Mouse (Mus musculus) forebrain, embryonic 13.5 days (tissue): ENCODE results near the gene Ice2. TPM values are rescaled to one million over a fixed set of nuclear protein-coding genes. Genes with fewer than 3 reads are reported as not detected.

ENCODE experiments used
- ATAC-seq: fragments of 200-750 bp; cut with Nextera tagmentation; 2 replicates; pipeline ENCODE4 v1.8.0; 2017
- H3K27ac ChIP-seq: fragments of 300-500 bp; sonication (generic); 2 replicates; pipeline ENCODE4 v1.5.1; 2015; ENCODE audit warnings: inconsistent platforms, mild to moderate bottlenecking, moderate library complexity
- H3K27me3 ChIP-seq: fragments of 300-500 bp; sonication (generic); 2 replicates; pipeline ENCODE4 v1.6.1; 2015; ENCODE audit warnings: mild to moderate bottlenecking, inconsistent platforms
- H3K36me3 ChIP-seq: fragments of 300-500 bp; sonication (generic); 2 replicates; pipeline ENCODE4 v1.6.1; 2015; ENCODE audit warnings: mild to moderate bottlenecking, inconsistent platforms; ENCODE audit not compliant: poor library complexity, severe bottlenecking
- H3K4me1 ChIP-seq: fragments of 300-500 bp; sonication (generic); 2 replicates; pipeline ENCODE4 v1.6.1; 2015; ENCODE audit warnings: inconsistent platforms
- H3K4me2 ChIP-seq: fragments of 300-500 bp; sonication (generic); 2 replicates; pipeline ENCODE4 v1.6.1; 2015; ENCODE audit warnings: inconsistent platforms, mild to moderate bottlenecking, moderate library complexity
- H3K4me3 ChIP-seq: fragments of 300-500 bp; sonication (generic); 2 replicates; pipeline ENCODE4 v1.5.1; 2015; ENCODE audit warnings: mild to moderate bottlenecking, inconsistent platforms
- H3K9ac ChIP-seq: fragments of 300-500 bp; sonication (generic); 2 replicates; pipeline ENCODE4 v1.6.1; 2015; ENCODE audit warnings: mild to moderate bottlenecking, inconsistent platforms
- H3K9me3 ChIP-seq: fragments of 300-500 bp; sonication (generic); replicated peaks from 2 replicates; pipeline ENCODE4 v1.6.1; 2016; ENCODE audit warnings: inconsistent platforms
- WGBS: fragments of 180-500 bp; shearing (Covaris S2); methylation state at CpG from one replicate; pipeline ENCODE4 v1.1.7; 2015; 5-methylcytosine and 5-hydroxymethylcytosine counted together
- polyA plus RNA-seq: library from polyadenylated mRNA; unstranded; fragments of >200 nt; fragmentation: Nextera tagmentation; extraction: Ambion mirVana; gene quantifications from 2 replicates; pipeline ENCODE4 v1.2.1, GENCODE M21; 2015

Gene Ice2
- polyA plus RNA-seq, 1 experiment from 2014 or later, result 14.9 TPM

GRCm38 (mm10) chr9:69453901-69454666, 56.4 kb downstream of the Ice2 start:
- H3K27me3 ChIP-seq, result peaks cover 21% of the 10 kb centered on the region
- no peaks in the 10 kb centered on the region for H3K36me3 ChIP-seq
- H3K4me2 ChIP-seq, result peak overlapping the region; percentile 89
- H3K9ac ChIP-seq, result peak overlapping the region; percentile 65
- peaks cover 26% of the 10 kb centered on the region for H3K4me1 ChIP-seq
- H3K9me3 ChIP-seq, result no peaks in the 10 kb centered on the region
- peak; percentile 44 for ATAC-seq
- peak overlapping the region; percentile 25; the same call in 1 of the 2 replicates for H3K27ac ChIP-seq
- peak overlapping the region; percentile 49 for H3K4me3 ChIP-seq
- 8% methylated on average over 32 of the region's 32 CpGs for WGBS

- no peaks in the 10 kb centered on the region for H3K9me3 ChIP-seq
- H3K4me2 ChIP-seq, result peak overlapping the region; percentile 89
- WGBS, result 64% methylated on average over 4 of the region's 4 CpGs
- H3K36me3 ChIP-seq, result no peaks in the 10 kb centered on the region
- H3K4me3 ChIP-seq, result no peak overlapping the region
- H3K27ac ChIP-seq, result no peak overlapping the region
- no peak for ATAC-seq
- H3K9ac ChIP-seq, result no peak overlapping the region
- H3K27me3 ChIP-seq, result peaks cover 21% of the 10 kb centered on the region
- peaks cover 28% of the 10 kb centered on the region for H3K4me1 ChIP-seq
These were observed 57.0 kb downstream of the Ice2 start for GRCm38 (mm10) chr9:69454691-69455090.

DNA sequence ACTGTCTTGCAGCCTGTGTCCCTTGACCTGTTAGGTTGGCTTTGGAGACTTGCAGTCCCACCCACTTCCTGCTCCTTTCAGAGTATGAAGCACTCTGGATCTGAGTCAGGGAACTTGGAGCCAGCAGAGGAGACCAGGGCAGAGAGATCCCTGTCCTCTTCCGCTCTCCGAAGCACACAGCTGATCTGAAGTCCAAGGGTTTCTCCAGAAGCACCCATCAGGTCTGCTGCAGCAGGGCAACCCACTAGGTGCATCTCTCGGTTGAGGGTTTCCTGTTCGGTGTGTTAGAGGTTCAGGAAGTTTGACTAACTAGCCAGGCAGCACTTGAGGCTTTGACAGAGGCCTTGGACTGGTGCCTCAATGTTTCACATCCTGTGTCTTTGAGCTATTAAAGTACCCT, 57.7 kb downstream of the Ice2 start:
- H3K27ac ChIP-seq, result no peak overlapping the region
- H3K9me3 ChIP-seq, result no peaks in the 10 kb centered on the region
- peaks cover 28% of the 10 kb centered on the region for H3K4me1 ChIP-seq
- ATAC-seq, result no peak
- H3K36me3 ChIP-seq, result no peaks in the 10 kb centered on the region
- 84% methylated on average over 4 of the region's 4 CpGs for WGBS
- no peak overlapping the region for H3K4me3 ChIP-seq
- H3K4me2 ChIP-seq, result no peak overlapping the region
- no peak overlapping the region for H3K9ac ChIP-seq
- peaks cover 21% of the 10 kb centered on the region for H3K27me3 ChIP-seq

- H3K4me3 ChIP-seq, result no peak overlapping the region
- H3K9ac ChIP-seq, result no peak overlapping the region
- no peaks in the 10 kb centered on the region for H3K36me3 ChIP-seq
- no peak overlapping the region for H3K4me2 ChIP-seq
- H3K9me3 ChIP-seq, result no peaks in the 10 kb centered on the region
- peaks cover 21% of the 10 kb centered on the region for H3K27me3 ChIP-seq
- no peak for ATAC-seq
- peaks cover 28% of the 10 kb centered on the region for H3K4me1 ChIP-seq
- WGBS, result 80% methylated on average over 15 of the region's 15 CpGs
- no peak overlapping the region for H3K27ac ChIP-seq
These were observed 58.8 kb downstream of the Ice2 start for GRCm38 (mm10) chr9:69456406-69457075.

DNA sequence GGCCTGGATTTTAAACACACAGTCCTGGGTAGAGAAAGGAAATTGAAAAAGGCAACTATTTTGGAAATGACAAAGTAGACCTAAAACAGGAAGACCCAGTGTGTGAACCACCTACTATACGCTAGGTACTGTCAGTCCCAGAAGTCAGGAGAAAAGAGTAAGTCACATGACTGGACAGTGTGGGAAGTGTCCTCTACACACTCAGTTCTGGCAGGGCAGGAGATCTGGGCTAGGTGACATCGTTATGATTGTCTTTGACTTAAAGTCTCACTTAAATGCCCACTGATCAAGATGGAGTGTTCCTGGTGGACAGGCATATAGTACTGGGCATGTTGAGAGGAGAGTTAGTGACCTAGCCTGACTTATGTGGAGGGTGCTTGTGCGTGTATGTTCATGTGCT, 59.4 kb downstream of the Ice2 start:
- Histone ChIP-seq H3K4me1 (peaks cover 28% of the 10 kb centered on the region), H3K4me3 (no peak overlapping the region), H3K27me3 (peaks cover 21% of the 10 kb centered on the region), H3K27ac (no peak overlapping the region), H3K4me2 (no peak overlapping the region), H3K9me3 (no peaks in the 10 kb centered on the region), H3K36me3 (no peaks in the 10 kb centered on the region), H3K9ac (no peak overlapping the region)
- no peak for ATAC-seq
- WGBS, result 90% methylated on average over 3 of the region's 3 CpGs

- Histone ChIP-seq H3K9ac (no peak overlapping the region), H3K36me3 (no peaks in the 10 kb centered on the region), H3K9me3 (no peaks in the 10 kb centered on the region), H3K4me3 (no peak overlapping the region), H3K27me3 (peaks cover 21% of the 10 kb centered on the region), H3K4me1 (peaks cover 26% of the 10 kb centered on the region), H3K4me2 (no peak overlapping the region), H3K27ac (no peak overlapping the region)
- 70% methylated on average over 14 of the region's 14 CpGs for WGBS
- no peak for ATAC-seq
These were observed 60.3 kb downstream of the Ice2 start for GRCm38 (mm10) chr9:69457747-69458625.

- Histone ChIP-seq H3K4me3 (no peak overlapping the region), H3K4me1 (peaks cover 16% of the 10 kb centered on the region), H3K9ac (no peak overlapping the region), H3K4me2 (no peak overlapping the region), H3K36me3 (no peaks in the 10 kb centered on the region), H3K27me3 (peaks cover 15% of the 10 kb centered on the region), H3K9me3 (no peaks in the 10 kb centered on the region), H3K27ac (no peak overlapping the region)
- WGBS, result 68% methylated on average over 2 of the region's 2 CpGs
- no peak for ATAC-seq
These were observed 61.3 kb downstream of the Ice2 start for GRCm38 (mm10) chr9:69458982-69459381.

GRCm38 (mm10) chr9:69459876-69460275, 62.2 kb downstream of the Ice2 start:
- 88% methylated on average over 7 of the region's 7 CpGs for WGBS
- Histone ChIP-seq H3K4me1 (peaks cover 14% of the 10 kb centered on the region; the same call in 1 of the 2 replicates), H3K36me3 (no peaks in the 10 kb centered on the region), H3K27me3 (peaks cover 9% of the 10 kb centered on the region), H3K4me2 (no peak overlapping the region), H3K4me3 (no peak overlapping the region), H3K27ac (no peak overlapping the region), H3K9ac (no peak overlapping the region), H3K9me3 (no peaks in the 10 kb centered on the region)
- no peak for ATAC-seq

DNA sequence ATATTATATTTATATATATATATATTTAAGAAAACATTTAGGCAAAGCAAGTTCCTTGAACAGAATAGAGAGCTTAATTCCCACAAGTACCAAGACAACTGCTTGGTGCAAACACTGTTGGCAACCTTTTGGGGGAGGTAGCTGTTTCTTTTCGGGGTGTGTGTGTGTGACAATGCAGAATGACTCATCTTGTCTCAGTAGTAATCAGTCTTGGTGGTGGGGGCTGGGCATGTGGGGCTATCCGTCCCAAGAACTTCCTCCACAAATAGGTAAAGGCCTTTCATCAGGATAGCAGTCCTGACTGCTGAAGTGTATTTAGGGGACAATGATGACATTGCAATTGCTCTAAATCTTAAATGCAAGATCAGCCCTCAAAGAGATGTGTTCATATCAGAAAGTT, 65.3 kb downstream of the Ice2 start:
- WGBS, result 82% methylated on average over 2 of the region's 2 CpGs
- H3K36me3 ChIP-seq, result no peaks in the 10 kb centered on the region
- no peak overlapping the region for H3K9ac ChIP-seq
- ATAC-seq, result no peak
- peaks cover 9% of the 10 kb centered on the region; the same call in 1 of the 2 replicates for H3K4me1 ChIP-seq
- no peak overlapping the region for H3K4me3 ChIP-seq
- H3K27me3 ChIP-seq, result no peaks in the 10 kb centered on the region
- no peak overlapping the region for H3K27ac ChIP-seq
- H3K4me2 ChIP-seq, result no peak overlapping the region
- H3K9me3 ChIP-seq, result no peaks in the 10 kb centered on the region

DNA sequence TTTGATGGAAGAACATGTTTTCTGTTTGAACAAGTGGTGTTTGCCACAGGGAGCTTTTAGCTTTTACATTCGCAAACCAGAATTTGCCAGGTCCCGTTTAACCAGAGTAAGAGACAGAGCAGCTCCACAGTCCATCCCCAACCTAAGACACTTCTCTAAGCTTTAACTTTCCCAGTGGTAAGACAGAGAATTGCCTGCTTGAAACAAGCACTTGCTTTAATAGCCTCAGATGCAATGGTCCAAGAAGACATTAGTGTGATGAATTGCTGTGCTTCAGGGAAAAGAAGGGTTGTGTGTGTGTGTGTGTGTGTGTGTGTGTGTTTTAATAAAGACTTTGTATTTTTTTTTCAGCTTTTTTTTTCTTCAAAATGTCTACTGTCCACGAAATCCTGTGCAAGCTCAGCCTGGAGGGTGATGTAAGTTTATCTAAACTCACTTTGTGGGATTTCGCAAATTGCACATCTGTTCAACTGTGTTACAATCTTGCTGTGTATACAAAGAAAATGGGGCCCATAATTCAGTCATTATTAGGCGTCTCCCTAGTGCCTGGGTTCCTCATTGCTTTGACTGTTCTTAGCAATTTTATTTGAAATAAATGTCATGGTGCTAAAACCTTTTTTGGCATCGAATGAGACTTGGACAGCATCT, 66.5 kb downstream of the Ice2 start:
- WGBS, result 92% methylated on average over 6 of the region's 6 CpGs
- Histone ChIP-seq H3K27me3 (no peaks in the 10 kb centered on the region), H3K4me2 (no peak overlapping the region), H3K27ac (no peak overlapping the region), H3K4me1 (peaks cover 6% of the 10 kb centered on the region), H3K9ac (no peak overlapping the region), H3K36me3 (no peaks in the 10 kb centered on the region), H3K4me3 (no peak overlapping the region), H3K9me3 (no peaks in the 10 kb centered on the region)
- no peak for ATAC-seq

DNA sequence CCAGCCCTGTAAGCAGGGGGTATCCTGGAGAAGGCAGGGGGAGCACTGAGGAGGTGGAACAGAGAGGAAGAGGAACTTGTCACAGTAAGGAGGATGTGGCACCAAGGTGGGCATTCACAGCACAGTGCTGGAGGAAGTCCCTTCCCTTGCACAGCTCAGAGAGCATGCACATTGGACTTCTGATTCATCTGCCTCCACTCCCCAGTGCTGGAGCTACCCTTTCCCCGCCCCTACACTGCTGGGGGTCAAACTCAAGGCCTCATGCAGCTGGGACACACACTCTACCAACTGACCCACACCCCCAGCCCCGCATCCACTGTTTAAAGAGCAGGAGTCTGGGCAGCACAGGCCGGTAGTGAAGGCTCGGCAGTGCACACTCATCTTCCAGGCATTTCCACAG, 68.4 kb downstream of the Ice2 start:
- ATAC-seq, result no peak
- no peak overlapping the region for H3K4me2 ChIP-seq
- no peak overlapping the region for H3K4me3 ChIP-seq
- peaks cover 15% of the 10 kb centered on the region for H3K4me1 ChIP-seq
- H3K27ac ChIP-seq, result no peak overlapping the region
- no peaks in the 10 kb centered on the region for H3K9me3 ChIP-seq
- no peaks in the 10 kb centered on the region for H3K36me3 ChIP-seq
- H3K27me3 ChIP-seq, result no peaks in the 10 kb centered on the region
- H3K9ac ChIP-seq, result no peak overlapping the region
- WGBS, result 71% methylated on average over 4 of the region's 4 CpGs
